Mouse (Mus musculus): ENCODE data around the gene Etnk2. TPM values are rescaled to one million over a fixed set of nuclear protein-coding genes. Genes with fewer than 3 reads are reported as not detected.
A peak's percentile ranks its signal among the peaks of the same experiment; 100 is the strongest.

The Etnk2 gene
- polyA plus RNA-seq, 1 experiment from 2014 or later = 21.6 TPM

DNA sequence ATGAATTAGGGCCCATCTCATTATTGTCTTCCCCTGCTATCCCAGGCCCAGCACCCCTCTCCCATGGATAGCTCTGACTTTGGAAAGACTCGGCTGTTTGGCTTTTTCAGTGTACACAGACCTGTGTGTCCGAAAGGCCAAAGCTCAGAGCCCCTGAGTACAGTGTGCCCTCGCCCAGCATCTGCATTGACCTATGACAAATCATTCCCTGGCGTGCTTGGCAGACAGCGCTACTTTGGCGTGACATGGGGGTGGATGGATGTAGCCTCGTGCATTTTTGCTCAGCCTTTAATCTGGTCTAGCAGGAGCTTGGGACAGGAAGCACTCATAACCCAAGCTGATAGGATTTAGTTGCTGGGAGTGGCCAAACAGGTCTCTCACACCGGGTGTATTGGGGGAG, 8.7 kb downstream of the Etnk2 start:
- Histone ChIP-seq H3K9ac (replicated peaks; ENCODE audit: low read depth, low read length) (no peak overlapping the region), H3K36me3 (ENCODE audit: control insufficient read depth, insufficient read depth, low read length) (no peaks in the 10 kb centered on the region), H3K27ac (ENCODE audit: low read depth, low read length) (no peak overlapping the region), H3K4me1 (ENCODE audit: control insufficient read depth, insufficient read depth, low read length) (0 out of 2 replicates have a peak, but pooled peaks cover 3% of the 10 kb centered on the region), H3K27me3 (ENCODE audit: control insufficient read depth, insufficient read depth, low read length) (no peaks in the 10 kb centered on the region), H3K4me2 (ENCODE audit: low read depth, low read length) (no peak overlapping the region), H3K9me3 (ENCODE audit: control insufficient read depth, low read length) (no peaks in the 10 kb centered on the region), H3K4me3 (ENCODE audit: low read depth, low read length) (no peak overlapping the region)
- 62% methylated on average over 8 of the region's 8 CpGs for WGBS
- ATAC-seq (ENCODE audit: low read depth) = no peak

DNA sequence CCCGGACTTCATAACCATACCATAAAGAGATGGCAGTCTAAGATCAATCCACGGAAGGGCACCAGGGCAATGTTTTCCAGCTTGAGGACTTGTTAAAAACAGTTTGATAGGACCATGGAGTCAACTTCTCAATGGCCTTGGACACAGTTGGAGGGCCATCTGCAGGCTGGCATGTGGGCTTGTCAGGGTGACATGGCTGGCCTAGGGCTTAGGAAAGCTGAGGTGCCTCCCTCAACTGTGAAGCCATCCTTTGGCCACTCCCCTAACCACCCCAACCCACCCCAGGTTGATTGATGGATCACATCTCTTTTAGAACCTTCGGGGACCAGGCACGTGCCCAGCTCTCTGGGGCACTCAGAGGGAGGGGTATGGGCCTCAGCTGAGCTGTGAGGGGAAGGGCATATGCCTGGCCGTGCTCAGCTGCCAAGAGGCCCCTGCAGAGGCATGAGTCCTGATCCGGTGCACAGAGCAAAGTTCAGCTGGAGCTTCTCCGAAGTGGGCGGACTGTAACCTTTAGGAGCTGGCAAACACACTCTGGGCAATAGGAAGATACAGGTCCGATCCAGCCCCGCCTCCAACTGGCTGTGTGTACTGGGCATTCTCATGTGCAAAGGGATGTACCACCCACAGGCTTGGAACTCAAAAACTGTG, 12.4 kb downstream of the Etnk2 start:
- Histone ChIP-seq H3K9me3 (ENCODE audit: control insufficient read depth, low read length) (no peaks in the 10 kb centered on the region), H3K27ac (ENCODE audit: low read depth, low read length) (no peak overlapping the region), H3K4me3 (ENCODE audit: low read depth, low read length) (no peak overlapping the region), H3K27me3 (ENCODE audit: control insufficient read depth, insufficient read depth, low read length) (no peaks in the 10 kb centered on the region), H3K4me2 (ENCODE audit: low read depth, low read length) (no peak overlapping the region), H3K4me1 (ENCODE audit: control insufficient read depth, insufficient read depth, low read length) (no peaks in the 10 kb centered on the region), H3K9ac (replicated peaks; ENCODE audit: low read depth, low read length) (no peak overlapping the region), H3K36me3 (ENCODE audit: control insufficient read depth, insufficient read depth, low read length) (no peaks in the 10 kb centered on the region)
- WGBS = 53% methylated on average over 10 of the region's 10 CpGs
- ATAC-seq (ENCODE audit: low read depth) = no peak

DNA sequence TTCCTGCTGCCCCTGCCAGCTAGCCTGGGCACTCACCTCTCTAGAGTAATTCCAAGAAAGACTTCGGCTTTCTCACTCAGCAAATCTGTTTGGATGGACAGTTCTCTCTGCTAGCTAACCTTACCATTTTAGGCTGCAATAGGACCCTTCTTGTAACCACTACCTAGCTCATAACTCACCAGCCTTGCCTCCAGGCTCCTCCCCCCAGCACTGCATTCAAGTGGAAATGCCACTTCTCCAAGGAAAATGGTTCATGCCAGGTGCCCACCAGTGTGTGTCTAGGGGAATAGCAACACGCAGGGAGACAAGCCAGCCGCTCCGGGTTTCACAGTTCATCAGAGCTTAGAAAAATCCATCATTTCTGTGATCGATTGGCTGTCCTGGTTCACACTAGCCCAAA, 14.2 kb downstream of the Etnk2 start:
- H3K27ac ChIP-seq (ENCODE audit: low read depth, low read length) = no peak overlapping the region
- no peaks in the 10 kb centered on the region for H3K36me3 ChIP-seq (ENCODE audit: control insufficient read depth, insufficient read depth, low read length)
- no peak for ATAC-seq (ENCODE audit: low read depth)
- no peak overlapping the region for H3K4me2 ChIP-seq (ENCODE audit: low read depth, low read length)
- 84% methylated on average over 5 of the region's 5 CpGs for WGBS
- H3K4me3 ChIP-seq (ENCODE audit: low read depth, low read length) = no peak overlapping the region
- H3K27me3 ChIP-seq (ENCODE audit: control insufficient read depth, insufficient read depth, low read length) = no peaks in the 10 kb centered on the region
- H3K9ac ChIP-seq (replicated peaks; ENCODE audit: low read depth, low read length) = no peak overlapping the region
- H3K4me1 ChIP-seq (ENCODE audit: control insufficient read depth, insufficient read depth, low read length) = no peaks in the 10 kb centered on the region
- no peaks in the 10 kb centered on the region for H3K9me3 ChIP-seq (ENCODE audit: control insufficient read depth, low read length)

DNA sequence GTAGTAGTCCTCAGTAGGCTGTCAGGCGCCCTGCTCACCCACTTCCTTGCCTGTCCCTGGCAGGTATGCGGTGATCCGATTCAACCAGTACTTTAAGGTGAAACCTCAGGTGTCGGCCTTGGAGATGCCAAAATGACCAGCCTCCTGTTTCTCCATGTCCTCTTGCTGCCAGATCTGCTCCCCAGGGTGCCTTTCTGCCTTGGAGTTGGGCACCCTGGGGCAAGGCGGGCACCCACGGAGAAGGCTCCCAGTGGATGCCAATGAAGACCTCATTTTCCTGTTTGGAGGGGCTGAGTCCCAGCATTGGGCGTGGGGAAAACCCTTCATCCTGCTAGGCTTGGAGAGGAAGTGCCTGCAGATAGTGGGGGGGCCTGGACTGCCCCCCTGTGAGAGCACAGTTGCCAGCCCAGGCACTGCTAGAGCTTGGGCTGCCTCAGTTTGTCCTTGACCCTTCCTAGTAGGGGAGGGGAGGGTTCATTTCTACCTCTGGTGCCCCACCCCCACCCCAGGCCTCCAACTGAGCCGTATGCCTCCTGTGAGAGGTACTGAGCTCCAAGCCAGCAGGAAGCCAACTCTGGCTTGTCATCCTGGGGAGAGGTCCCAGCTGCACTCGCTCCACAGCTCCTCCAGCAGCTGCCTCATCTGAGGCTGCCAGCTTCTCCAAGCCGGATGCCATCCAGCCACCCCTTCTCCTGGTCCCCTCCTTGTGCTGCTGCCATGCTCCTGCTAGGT, 16.0 kb downstream of the Etnk2 start:
- Histone ChIP-seq H3K27ac (ENCODE audit: low read depth, low read length) (no peak overlapping the region), H3K9ac (replicated peaks; ENCODE audit: low read depth, low read length) (no peak overlapping the region)
- WGBS = 68% methylated on average over 10 of the region's 10 CpGs

DNA sequence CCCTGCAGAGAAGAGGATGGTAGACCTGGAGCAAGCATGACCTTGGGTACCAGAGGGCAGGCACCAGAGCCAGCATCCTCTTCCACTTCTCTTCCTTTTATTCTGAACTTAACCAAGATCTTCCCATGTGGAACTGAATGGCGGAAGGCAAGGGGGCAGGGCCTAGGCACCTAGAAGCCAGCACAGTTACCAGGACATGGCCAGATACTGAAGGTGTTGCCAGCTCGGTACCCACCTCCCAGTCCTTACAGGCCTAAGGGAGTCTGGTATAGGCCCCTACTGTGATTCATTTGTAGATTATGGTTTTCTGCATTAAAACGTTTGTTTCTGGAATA, 16.6 kb downstream of the Etnk2 start:
- H3K9ac ChIP-seq (replicated peaks; ENCODE audit: low read depth, low read length) = no peak overlapping the region
- H3K4me1 ChIP-seq (ENCODE audit: control insufficient read depth, insufficient read depth, low read length) = no peaks in the 10 kb centered on the region
- H3K27ac ChIP-seq (ENCODE audit: low read depth, low read length) = no peak overlapping the region
- ATAC-seq (ENCODE audit: low read depth) = no peak
- no peak overlapping the region for H3K4me2 ChIP-seq (ENCODE audit: low read depth, low read length)
- no peak overlapping the region for H3K4me3 ChIP-seq (ENCODE audit: low read depth, low read length)
- H3K27me3 ChIP-seq (ENCODE audit: control insufficient read depth, insufficient read depth, low read length) = no peaks in the 10 kb centered on the region
- 76% methylated on average over 3 of the region's 3 CpGs for WGBS
- no peaks in the 10 kb centered on the region for H3K9me3 ChIP-seq (ENCODE audit: control insufficient read depth, low read length)
- no peaks in the 10 kb centered on the region for H3K36me3 ChIP-seq (ENCODE audit: control insufficient read depth, insufficient read depth, low read length)

More for the DNA sequence above, 16.0 kb downstream of the Etnk2 start:
- Histone ChIP-seq H3K4me1 (ENCODE audit: control insufficient read depth, insufficient read depth, low read length) (no peaks in the 10 kb centered on the region), H3K36me3 (ENCODE audit: control insufficient read depth, insufficient read depth, low read length) (no peaks in the 10 kb centered on the region), H3K4me2 (ENCODE audit: low read depth, low read length) (no peak overlapping the region), H3K27me3 (ENCODE audit: control insufficient read depth, insufficient read depth, low read length) (no peaks in the 10 kb centered on the region), H3K4me3 (ENCODE audit: low read depth, low read length) (no peak overlapping the region), H3K9me3 (ENCODE audit: control insufficient read depth, low read length) (no peaks in the 10 kb centered on the region)
- no peak for ATAC-seq (ENCODE audit: low read depth)

DNA sequence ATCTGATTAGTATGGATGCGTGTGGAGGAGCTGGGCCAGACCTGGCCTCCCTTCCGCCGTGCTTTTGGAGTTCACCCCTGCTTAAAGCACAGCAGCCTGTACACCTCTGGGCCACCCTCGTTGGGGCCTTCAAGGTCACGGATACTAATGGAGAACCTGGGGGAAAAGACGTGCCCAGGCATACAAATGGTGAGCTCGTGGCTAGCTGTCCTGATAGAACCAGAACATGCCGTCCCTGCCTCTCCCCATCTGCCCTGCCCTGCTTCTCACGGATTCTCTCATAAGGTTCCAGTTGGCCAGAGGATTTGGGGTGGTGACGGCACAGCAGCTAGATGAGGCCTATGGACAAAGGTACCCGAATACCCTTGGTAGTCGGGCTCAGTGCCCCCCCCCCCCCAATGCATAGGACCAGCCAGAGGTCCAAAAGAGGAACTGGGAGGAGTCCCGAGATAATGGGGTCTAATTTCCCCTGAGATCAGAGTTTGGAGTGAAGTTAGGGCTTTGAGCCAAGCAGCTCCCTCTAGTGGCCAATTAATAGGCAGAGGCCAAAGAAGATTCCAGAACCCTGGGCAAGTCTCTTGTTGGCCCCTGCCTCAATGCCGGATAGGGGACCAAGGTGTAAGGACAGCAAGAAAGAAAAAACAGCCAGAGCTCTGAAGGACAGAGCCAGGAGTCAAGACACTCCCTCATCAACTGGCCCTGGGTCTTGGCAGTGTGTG, 17.1 kb downstream of the Etnk2 start:
- Histone ChIP-seq H3K27me3 (ENCODE audit: control insufficient read depth, insufficient read depth, low read length) (no peaks in the 10 kb centered on the region), H3K4me2 (ENCODE audit: low read depth, low read length) (no peak overlapping the region), H3K27ac (ENCODE audit: low read depth, low read length) (no peak overlapping the region), H3K9me3 (ENCODE audit: control insufficient read depth, low read length) (no peaks in the 10 kb centered on the region), H3K4me3 (ENCODE audit: low read depth, low read length) (no peak overlapping the region), H3K9ac (replicated peaks; ENCODE audit: low read depth, low read length) (no peak overlapping the region), H3K36me3 (ENCODE audit: control insufficient read depth, insufficient read depth, low read length) (no peaks in the 10 kb centered on the region), H3K4me1 (ENCODE audit: control insufficient read depth, insufficient read depth, low read length) (no peaks in the 10 kb centered on the region)
- WGBS = 73% methylated on average over 14 of the region's 14 CpGs
- no peak for ATAC-seq (ENCODE audit: low read depth)

DNA sequence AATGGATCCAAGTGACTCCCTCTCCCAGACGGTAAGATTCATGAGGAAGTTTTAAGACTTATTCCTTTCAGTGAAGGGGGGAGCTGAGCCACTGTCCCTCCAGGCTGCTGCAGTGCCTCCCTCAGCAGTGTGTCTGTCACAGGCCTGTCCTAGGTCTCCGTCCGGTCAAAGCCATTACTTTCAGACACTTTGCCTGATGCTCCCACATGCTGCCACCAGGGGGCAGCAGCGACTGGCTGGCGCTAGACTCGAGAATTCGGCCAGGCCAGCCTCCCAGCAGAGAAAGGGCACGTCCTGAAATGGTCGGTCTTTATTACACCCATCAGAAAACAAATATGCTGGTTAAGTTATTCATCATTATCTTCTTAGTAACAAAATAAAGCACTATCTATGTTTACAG, 18.6 kb downstream of the Etnk2 start:
- Histone ChIP-seq H3K36me3 (ENCODE audit: control insufficient read depth, insufficient read depth, low read length) (no peaks in the 10 kb centered on the region), H3K4me3 (ENCODE audit: low read depth, low read length) (no peak overlapping the region), H3K27me3 (ENCODE audit: control insufficient read depth, insufficient read depth, low read length) (no peaks in the 10 kb centered on the region), H3K9ac (replicated peaks; ENCODE audit: low read depth, low read length) (no peak overlapping the region), H3K4me1 (ENCODE audit: control insufficient read depth, insufficient read depth, low read length) (no peaks in the 10 kb centered on the region), H3K27ac (ENCODE audit: low read depth, low read length) (no peak overlapping the region; the same call in 1 of the 2 replicates), H3K9me3 (ENCODE audit: control insufficient read depth, low read length) (no peaks in the 10 kb centered on the region), H3K4me2 (ENCODE audit: low read depth, low read length) (no peak overlapping the region)
- WGBS = 6% methylated on average over 9 of the region's 9 CpGs
- no peak for ATAC-seq (ENCODE audit: low read depth)

DNA sequence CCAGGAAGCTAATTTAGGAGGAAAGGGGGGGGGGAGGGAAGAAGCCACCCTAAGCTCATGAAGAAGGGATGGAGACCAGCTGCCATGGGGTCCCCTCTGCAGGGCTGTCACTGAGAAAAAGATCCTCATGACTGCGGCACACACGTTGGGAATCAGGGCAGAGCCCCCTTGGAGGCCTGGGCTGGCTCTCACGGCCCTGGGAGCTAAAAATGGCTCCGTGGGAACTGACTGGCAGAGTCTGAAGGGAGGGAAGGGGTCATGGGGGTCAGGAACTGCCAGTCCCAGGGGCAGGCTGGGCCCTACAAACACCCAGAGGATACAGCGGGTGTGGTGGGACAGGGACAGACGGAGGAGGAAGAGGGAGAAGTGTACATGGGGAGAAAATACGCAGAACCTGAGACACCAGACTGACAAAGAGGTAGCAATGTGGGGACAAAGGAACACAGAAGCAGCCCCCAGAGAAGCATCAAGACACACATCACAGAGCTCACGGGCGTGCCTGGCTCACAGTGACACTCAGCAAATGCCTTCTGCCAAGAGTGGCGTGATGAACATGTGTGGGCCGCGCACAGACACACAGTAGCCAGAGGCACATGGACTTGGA, 19.3 kb downstream of the Etnk2 start:
- Histone ChIP-seq H3K4me1 (ENCODE audit: control insufficient read depth, insufficient read depth, low read length) (no peaks in the 10 kb centered on the region), H3K4me3 (ENCODE audit: low read depth, low read length) (no peak overlapping the region), H3K36me3 (ENCODE audit: control insufficient read depth, insufficient read depth, low read length) (no peaks in the 10 kb centered on the region), H3K4me2 (ENCODE audit: low read depth, low read length) (no peak overlapping the region), H3K9me3 (ENCODE audit: control insufficient read depth, low read length) (no peaks in the 10 kb centered on the region), H3K27ac (ENCODE audit: low read depth, low read length) (peak overlapping the region; percentile 78), H3K27me3 (ENCODE audit: control insufficient read depth, insufficient read depth, low read length) (no peaks in the 10 kb centered on the region), H3K9ac (replicated peaks; ENCODE audit: low read depth, low read length) (no peak overlapping the region; the same call in 1 of the 2 replicates)
- peak; percentile 35 for ATAC-seq (ENCODE audit: low read depth)
- 38% methylated on average over 12 of the region's 12 CpGs for WGBS
